Comparison of ENCODE assay signal across 14 mouse cellular contexts in the genomic region with DNA sequence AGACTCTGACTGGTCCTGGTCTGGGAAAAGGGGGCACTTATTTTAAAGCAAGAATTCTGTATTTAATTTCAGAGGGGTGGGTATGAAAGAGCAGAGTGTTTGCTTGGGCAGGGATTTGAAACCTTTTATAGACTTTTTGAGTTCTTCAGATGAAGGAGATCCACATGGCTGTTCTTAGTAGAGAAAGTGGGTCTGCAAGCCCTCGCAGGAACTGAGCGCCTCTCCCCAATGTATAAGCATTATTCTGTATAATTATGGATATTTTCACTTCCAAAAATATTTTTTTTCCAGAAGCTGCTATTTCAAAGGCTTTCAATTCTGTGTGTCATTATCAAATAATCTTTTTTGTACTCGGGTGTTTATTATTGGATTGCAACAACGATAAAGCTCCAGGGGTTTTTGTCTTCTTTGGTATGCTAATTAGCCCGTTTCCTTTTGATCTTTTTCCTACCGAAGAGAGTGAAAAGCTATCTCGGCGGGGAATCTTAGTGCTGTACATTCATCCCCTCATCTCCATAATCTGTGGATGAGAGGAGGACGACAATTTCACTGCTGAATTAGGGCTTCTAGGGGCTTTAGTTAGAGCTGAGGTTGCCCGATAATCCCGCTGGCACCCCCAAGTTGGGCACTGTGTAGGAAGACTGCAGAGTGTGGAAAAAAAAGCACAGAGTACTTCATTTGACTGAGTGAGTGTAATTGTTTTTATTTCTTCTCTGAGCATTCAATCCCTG.
DNase-seq lines count a peak whose midpoint lies in the region; ATAC-seq lines count a peak whose summit lies in the region.
"Had no signal": no experiment of that assay in that cellular context is flagged by ENCODE, and none has a peak within 500 bp of the region (broad histone marks: within the 10 kb centered on the region; RNA-seq: fewer than 3 reads in every experiment).

No protein-coding gene starts in this region.

- no peak overlapping the region for H3K4me3 ChIP-seq in forebrain, embryonic 16.5 days (replicated peaks; ENCODE audit: low read length)
- H3K4me3 ChIP-seq in midbrain, embryonic 12.5 days: no peak overlapping the region
- H3K4me3 ChIP-seq: erythroblast, embryonic 14.5 days; liver, embryonic 13.5 days had no signal

- H3K27ac ChIP-seq in forebrain, embryonic 16.5 days (ENCODE audit: low read length): 0 out of 2 replicates have a peak overlapping the region, but pooled peaks have one; percentile 1
- peak overlapping the region; percentile 7; the same call in 1 of the 2 replicates for H3K27ac ChIP-seq in midbrain, embryonic 12.5 days (replicated peaks)
- H3K27ac ChIP-seq: liver, embryonic 13.5 days; macrophage had no signal

- no peaks in the 10 kb centered on the region for H3K9me3 ChIP-seq in forebrain, embryonic 16.5 days (ENCODE audit: control insufficient read depth, low read length)
- no peaks in the 10 kb centered on the region for H3K9me3 ChIP-seq in midbrain, embryonic 12.5 days
- H3K9me3 ChIP-seq: liver, embryonic 13.5 days had no signal

- peak; percentile 69 for ATAC-seq in forebrain, embryonic 16.5 days
- ATAC-seq in midbrain, embryonic 12.5 days (ENCODE audit: low FRiP score, low read depth): peak; percentile 84
- no peak for ATAC-seq in monocyte, adult 5-6 weeks (replicated peaks; ENCODE audit: insufficient number of reproducible peaks, low FRiP score, low TSS enrichment, poor library complexity, severe bottlenecking)
- ATAC-seq in cerebellum, adult (ENCODE audit: insufficient number of reproducible peaks, low FRiP score, low TSS enrichment): no peak

- H3K4me1 ChIP-seq in forebrain, embryonic 16.5 days (replicated peaks; ENCODE audit: control insufficient read depth, insufficient read depth, low read length): peaks cover 13% of the 10 kb centered on the region
- H3K4me1 ChIP-seq in midbrain, embryonic 12.5 days: peaks cover 24% of the 10 kb centered on the region
- H3K4me1 ChIP-seq: liver, embryonic 13.5 days had no signal

- H3K27me3 ChIP-seq in forebrain, embryonic 16.5 days (replicated peaks; ENCODE audit: control insufficient read depth, insufficient read depth, low read length): no peaks in the 10 kb centered on the region
- peaks cover 7% of the 10 kb centered on the region; the same call in 1 of the 2 replicates for H3K27me3 ChIP-seq in midbrain, embryonic 12.5 days
- H3K27me3 ChIP-seq: liver, embryonic 13.5 days had no signal

- 2% methylated on average over 11 of the region's 11 CpGs for WGBS in forebrain, embryonic 16.5 days
- 2% methylated on average over 11 of the region's 11 CpGs for WGBS in midbrain, embryonic 12.5 days

- no peaks in the 10 kb centered on the region for H3K36me3 ChIP-seq in forebrain, embryonic 16.5 days (ENCODE audit: control insufficient read depth, insufficient read depth)
- H3K36me3 ChIP-seq in midbrain, embryonic 12.5 days: no peaks in the 10 kb centered on the region
- H3K36me3 ChIP-seq: liver, embryonic 13.5 days had no signal

- peak; percentile 23 for DNase-seq in ES-CJ7 (ENCODE audit: low read depth, low spot score)
- DNase-seq in embryo, embryonic 10 days (ENCODE audit: low spot score): peak; percentile 58
- no peak for DNase-seq in right cerebral cortex, postnatal 10 days (ENCODE audit: low spot score in 2 of 2)
- DNase-seq in kidney, postnatal 36 days: no peak
- DNase-seq: cerebellum, adult 9-11 months; heart, adult 11 months; kidney, postnatal 4 days; liver, embryonic 13.5 days had no signal

- H3K4me2 ChIP-seq in forebrain, embryonic 16.5 days (ENCODE audit: low read length): peak overlapping the region; percentile 34
- H3K4me2 ChIP-seq in midbrain, embryonic 12.5 days (replicated peaks): peak overlapping the region; percentile 24; the same call in 1 of the 2 replicates
- H3K4me2 ChIP-seq: liver, embryonic 13.5 days had no signal

- no peak overlapping the region for H3K9ac ChIP-seq in forebrain, embryonic 16.5 days (replicated peaks; ENCODE audit: low read depth, low read length)
- no peak overlapping the region for H3K9ac ChIP-seq in midbrain, embryonic 12.5 days (replicated peaks)
- H3K9ac ChIP-seq: liver, embryonic 13.5 days had no signal

Comparison
In these comparisons a context has a peak if more than half of its experiments do, and no peak if none do; other contexts are left out.
1. DNase-seq: peak in ES-CJ7 (single experiment) and embryo, embryonic 10 days (single experiment); none in right cerebral cortex, postnatal 10 days (0 of 2) and kidney, postnatal 36 days (0 of 2).
2. ATAC-seq: peak in forebrain, embryonic 16.5 days (single experiment) and midbrain, embryonic 12.5 days (single experiment); none in monocyte, adult 5-6 weeks (single experiment) and cerebellum, adult (single experiment).